ENCODE assay signal across 7 mouse cellular contexts in the genomic region with DNA sequence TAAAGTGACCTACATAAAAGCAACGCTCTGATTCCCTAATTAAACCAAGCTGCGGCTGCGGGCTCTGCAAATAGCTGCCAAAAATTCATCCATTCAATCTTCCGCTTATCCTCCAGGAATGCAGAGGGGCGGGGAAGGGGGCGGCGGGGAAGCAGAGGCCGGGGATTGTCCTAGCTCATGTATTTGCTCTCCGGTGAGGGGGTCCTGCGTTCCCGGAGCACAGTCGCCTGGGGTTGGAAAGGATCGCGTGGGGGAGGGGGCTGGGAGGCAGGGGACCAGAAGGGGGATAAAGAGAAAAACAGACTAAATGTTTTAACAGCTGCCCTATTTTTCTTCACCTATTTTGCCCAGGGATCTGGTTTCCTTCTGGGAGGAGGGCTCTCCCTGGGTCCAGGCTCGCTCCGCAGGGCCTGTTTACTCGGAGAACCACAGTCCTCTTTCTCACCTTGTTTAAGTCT.
DNase-seq lines count a peak whose midpoint lies in the region; ATAC-seq and TF ChIP-seq lines count a peak whose summit lies in the region.

No protein-coding gene starts in this region.

- no peak for TF ChIP-seq CTCF in layer of hippocampus, adult 2 months (conservative IDR thresholded peaks at IDR 0.05)

- no peak overlapping the region; the same call in 1 of the 2 replicates for H3K27ac ChIP-seq in layer of hippocampus, adult 2 months
- peak overlapping the region; percentile 92 for H3K27ac ChIP-seq in embryonic facial prominence, embryonic 11.5 days (replicated peaks; ENCODE audit: low read depth, low read length)
- H3K27ac ChIP-seq in hindbrain, embryonic 11.5 days (ENCODE audit: low read depth, low read length) = 0 out of 2 replicates have a peak overlapping the region, but pooled peaks have one; percentile 7
- peak overlapping the region; percentile 88 for H3K27ac ChIP-seq in midbrain, embryonic 10.5 days (replicated peaks)

- H3K4me1 ChIP-seq in embryonic facial prominence, embryonic 11.5 days (ENCODE audit: control insufficient read depth, insufficient read depth, low read length) = peaks cover 9% of the 10 kb centered on the region
- peaks cover 9% of the 10 kb centered on the region for H3K4me1 ChIP-seq in hindbrain, embryonic 11.5 days (replicated peaks; ENCODE audit: control insufficient read depth, insufficient read depth, low read length)
- H3K4me1 ChIP-seq in midbrain, embryonic 10.5 days = peaks cover 36% of the 10 kb centered on the region

- intact Hi-C loops in left cerebral cortex, postnatal 14 days (cut with DNase I) = loop anchor here (10.0 kb wide), 1 partner anchor 738 kb away; no protein-coding TSS in a partner anchor

- DNase-seq in layer of hippocampus, adult 2 months (ENCODE audit: low spot score in 2 of 2) = no peak
- DNase-seq in layer of hippocampus, postnatal 10 days (ENCODE audit: low spot score in 2 of 2) = no peak
- peak; percentile 93 for DNase-seq in embryonic facial prominence, embryonic 11.5 days (ENCODE audit: low spot score)
- DNase-seq in hindbrain, embryonic 11.5 days (ENCODE audit: low spot score) = peak; percentile 68
- DNase-seq in midbrain, embryonic 10.5 days (ENCODE audit: low spot score) = peak; percentile 84
- DNase-seq in urinary bladder, adult 2 months (ENCODE audit: low spot score) = no peak
- no peak for DNase-seq in left cerebral cortex, postnatal 14 days (ENCODE audit: low spot score in 2 of 2)

- H3K9me3 ChIP-seq in embryonic facial prominence, embryonic 11.5 days (replicated peaks; ENCODE audit: control insufficient read depth, low read length) = no peaks in the 10 kb centered on the region
- no peaks in the 10 kb centered on the region for H3K9me3 ChIP-seq in hindbrain, embryonic 11.5 days (ENCODE audit: control insufficient read depth, low read length)
- H3K9me3 ChIP-seq in midbrain, embryonic 10.5 days (replicated peaks) = peaks cover 5% of the 10 kb centered on the region; the same call in 1 of the 2 replicates

- peak overlapping the region; percentile 50 for H3K4me3 ChIP-seq in layer of hippocampus, adult 2 months
- 0 out of 2 replicates have a peak overlapping the region, but pooled peaks have one; percentile 5 for H3K4me3 ChIP-seq in embryonic facial prominence, embryonic 11.5 days (ENCODE audit: low read depth, low read length)
- H3K4me3 ChIP-seq in hindbrain, embryonic 11.5 days (ENCODE audit: low read depth, low read length) = 0 out of 2 replicates have a peak overlapping the region, but pooled peaks have one; percentile 8
- H3K4me3 ChIP-seq in midbrain, embryonic 10.5 days = peak overlapping the region; percentile 47

- H3K9ac ChIP-seq in embryonic facial prominence, embryonic 11.5 days (replicated peaks; ENCODE audit: low read length) = peak overlapping the region; percentile 18; the same call in 1 of the 2 replicates
- H3K9ac ChIP-seq in hindbrain, embryonic 11.5 days (ENCODE audit: low read depth, low read length) = peak overlapping the region; percentile 20; the same call in 1 of the 2 replicates

- under 1% methylated on average over 17 of the region's 17 CpGs for WGBS in embryonic facial prominence, embryonic 11.5 days
- WGBS in hindbrain, embryonic 11.5 days = under 1% methylated on average over 17 of the region's 17 CpGs
- WGBS in midbrain, embryonic 10.5 days = under 1% methylated on average over 17 of the region's 17 CpGs

- H3K4me2 ChIP-seq in embryonic facial prominence, embryonic 11.5 days (ENCODE audit: low read depth, low read length) = peak overlapping the region; percentile 23
- peak overlapping the region; percentile 39 for H3K4me2 ChIP-seq in hindbrain, embryonic 11.5 days (replicated peaks; ENCODE audit: low read depth, low read length)

- no peaks in the 10 kb centered on the region for H3K36me3 ChIP-seq in embryonic facial prominence, embryonic 11.5 days (replicated peaks; ENCODE audit: control insufficient read depth, insufficient read depth, low read depth, low read length)
- no peaks in the 10 kb centered on the region for H3K36me3 ChIP-seq in hindbrain, embryonic 11.5 days (ENCODE audit: control insufficient read depth, insufficient read depth, low read length)
- no peaks in the 10 kb centered on the region for H3K36me3 ChIP-seq in midbrain, embryonic 10.5 days

- peak; percentile 92 for ATAC-seq in embryonic facial prominence, embryonic 11.5 days (replicated peaks; ENCODE audit: insufficient number of reproducible peaks, low FRiP score, low TSS enrichment, low read depth)
- peak; percentile 86 for ATAC-seq in hindbrain, embryonic 11.5 days (ENCODE audit: low FRiP score)

- H3K27me3 ChIP-seq in embryonic facial prominence, embryonic 11.5 days (ENCODE audit: control insufficient read depth, insufficient read depth, low read length) = no peaks in the 10 kb centered on the region
- H3K27me3 ChIP-seq in hindbrain, embryonic 11.5 days (ENCODE audit: control insufficient read depth, insufficient read depth, low read length) = no peaks in the 10 kb centered on the region
- no peaks in the 10 kb centered on the region for H3K27me3 ChIP-seq in midbrain, embryonic 10.5 days (ENCODE audit: low read depth, poor library complexity, severe bottlenecking)

Comparison
In these comparisons a context has a peak if more than half of its experiments do, and no peak if none do; other contexts are left out.
1. DNase-seq: peak in embryonic facial prominence, embryonic 11.5 days (single experiment), hindbrain, embryonic 11.5 days (single experiment) and midbrain, embryonic 10.5 days (single experiment); none in layer of hippocampus, adult 2 months (0 of 2), layer of hippocampus, postnatal 10 days (0 of 2), urinary bladder, adult 2 months (single experiment) and left cerebral cortex, postnatal 14 days (0 of 2).
2. Peak in every context shown above with its lines, with median percentiles within 50 percentile points of each other: H3K4me3 ChIP-seq.